Mouse (Mus musculus) cortical plate, adult 2 months (tissue): ENCODE data around the gene Syngr1.
A peak's percentile ranks its signal among the peaks of the same experiment; 100 is the strongest.

Experiments
- CTCF ChIP-seq: fragments of 200-500 bp; IDR thresholded peaks from 2 replicates; pipeline ENCODE4 v1.5.1; 2011; ENCODE audit warnings: mild to moderate bottlenecking, control low read depth, low read length; ENCODE audit not compliant: insufficient read depth; ENCODE audit errors: extremely low read depth
- POLR2A ChIP-seq: fragments of 200-500 bp; IDR thresholded peaks from 2 replicates; pipeline ENCODE4 v1.6.1; 2011; ENCODE audit warnings: mild to moderate bottlenecking, low read length, control low read depth; ENCODE audit not compliant: insufficient read depth; ENCODE audit errors: extremely low read depth

DNA sequence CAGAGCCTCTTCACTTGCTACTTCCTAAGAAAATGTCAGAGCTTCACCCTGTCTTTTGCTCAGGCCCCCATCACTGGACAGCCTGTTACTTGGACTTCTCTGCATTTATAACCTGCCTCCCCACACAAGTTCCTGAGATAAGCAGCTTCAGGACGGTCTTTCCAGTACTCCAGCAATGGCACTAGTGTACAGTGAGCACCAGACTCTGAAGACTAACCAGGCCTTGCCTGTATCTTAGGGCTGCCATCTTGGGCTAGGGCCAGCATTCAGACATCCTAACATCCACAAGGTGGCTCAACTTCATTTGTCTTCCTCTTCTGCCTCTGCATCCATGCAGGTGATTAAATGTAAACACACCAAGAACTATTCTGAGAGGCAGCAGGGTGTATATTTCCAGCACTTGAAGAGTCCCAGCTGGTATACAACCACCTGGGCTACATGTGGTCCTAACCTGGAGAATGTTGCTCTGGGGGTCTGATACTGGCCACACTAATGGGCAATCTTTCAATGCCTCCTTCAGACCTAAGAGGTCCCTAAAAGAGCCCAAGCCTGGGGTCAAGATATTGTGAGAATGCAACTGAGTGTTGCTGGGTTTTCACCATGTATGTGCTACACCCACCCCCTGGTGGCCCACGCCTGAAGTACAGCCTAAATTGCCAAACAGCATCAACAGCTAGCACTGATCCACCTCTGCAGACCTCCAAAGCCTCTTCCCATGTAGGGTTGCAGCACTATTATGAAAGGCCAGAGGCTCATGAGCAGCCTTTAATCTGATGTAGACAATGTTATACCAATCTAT is 14.6 kb upstream of the Syngr1 start:
- TF ChIP-seq CTCF (peak; percentile 91), POLR2A (peak; percentile 54; the same call in 1 of the 2 replicates)
